Mouse (Mus musculus): ENCODE data around the gene Myl7. TPM values are rescaled to one million over a fixed set of nuclear protein-coding genes. Genes with fewer than 3 reads are reported as not detected.

Myl7 gene
- polyA plus RNA-seq, 1 experiment from 2014 or later: 4,508 TPM

- H3K9ac ChIP-seq: 0 out of 2 replicates have a peak overlapping the region, but pooled peaks have one; percentile 14
- H3K4me1 ChIP-seq: peaks cover 12% of the 10 kb centered on the region
- ATAC-seq (ENCODE audit: extremely low read depth, insufficient number of reproducible peaks, low FRiP score, low TSS enrichment): no peak
- H3K27ac ChIP-seq (replicated peaks): no peak overlapping the region
- peaks cover 15% of the 10 kb centered on the region; the same call in 1 of the 2 replicates for H3K27me3 ChIP-seq (replicated peaks)
- no peak overlapping the region for H3K4me3 ChIP-seq
- no peaks in the 10 kb centered on the region for H3K9me3 ChIP-seq
- H3K36me3 ChIP-seq: peaks cover 63% of the 10 kb centered on the region
- no peak overlapping the region for H3K4me2 ChIP-seq
- WGBS: 78% methylated on average over 2 of the region's 2 CpGs
These were observed 31.4 kb downstream of the Myl7 start for GRCm38 (mm10) chr11:5867196-5867595.

- Histone ChIP-seq H3K36me3 (peaks cover 18% of the 10 kb centered on the region), H3K27me3 (replicated peaks) (peaks cover 35% of the 10 kb centered on the region; the same call in 1 of the 2 replicates), H3K4me3 (peak overlapping the region; percentile 63), H3K9ac (peak overlapping the region; percentile 84), H3K4me2 (peak overlapping the region; percentile 95), H3K27ac (replicated peaks) (no peak overlapping the region), H3K4me1 (peaks cover 29% of the 10 kb centered on the region), H3K9me3 (no peaks in the 10 kb centered on the region)
- WGBS: 14% methylated on average over 15 of the region's 15 CpGs
- ATAC-seq (ENCODE audit: extremely low read depth, insufficient number of reproducible peaks, low FRiP score, low TSS enrichment): no peak
These were observed 36.0 kb downstream of the Myl7 start for GRCm38 (mm10) chr11:5862394-5863105.

- H3K27ac ChIP-seq (replicated peaks): no peak within 1 kb of the TSS
- peak within 1 kb of the TSS; percentile 95 for H3K4me2 ChIP-seq
- H3K9me3 ChIP-seq: no peaks in the 10 kb centered on the region
- 1% methylated on average over 58 of the region's 59 CpGs for WGBS
- H3K4me1 ChIP-seq: peaks cover 31% of the 10 kb centered on the region
- ATAC-seq (ENCODE audit: extremely low read depth, insufficient number of reproducible peaks, low FRiP score, low TSS enrichment): peak; percentile 38; the same call in 1 of the 2 replicates
- peak within 1 kb of the TSS; percentile 84 for H3K9ac ChIP-seq
- H3K36me3 ChIP-seq: peaks cover 17% of the 10 kb centered on the region
- peak within 1 kb of the TSS; percentile 63 for H3K4me3 ChIP-seq
- H3K27me3 ChIP-seq (replicated peaks): peaks cover 35% of the 10 kb centered on the region; the same call in 1 of the 2 replicates
These were observed 36.7 kb downstream of the Myl7 start, which contains the start of gene Aebp1 for GRCm38 (mm10) chr11:5861678-5862393. Aebp1 (plus strand) TSS chr11:5861947.

DNA sequence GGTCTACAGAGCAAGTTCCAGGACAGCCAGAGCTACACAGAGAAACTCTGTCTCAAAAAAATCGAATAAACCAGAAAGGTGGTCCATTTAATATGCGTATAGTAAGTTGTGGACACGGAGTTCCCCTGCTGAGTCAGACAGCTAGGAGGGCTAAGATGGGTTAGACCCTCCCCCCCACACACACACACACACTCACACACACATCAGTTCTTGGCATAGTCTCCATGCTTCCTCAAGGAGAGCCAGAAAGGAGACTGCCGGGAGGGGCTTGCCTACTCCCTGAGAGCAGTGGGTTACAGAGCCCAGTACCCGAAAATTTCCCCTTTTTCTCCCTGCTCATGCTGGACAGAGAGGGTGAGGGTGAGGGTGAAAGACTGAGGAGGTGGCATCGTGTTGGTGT lies 37.9 kb downstream of the Myl7 start:
- H3K4me1 ChIP-seq: peaks cover 43% of the 10 kb centered on the region
- whole genome bisulfite sequencing: 53% methylated on average over 6 of the region's 6 CpGs
- H3K9ac ChIP-seq: no peak overlapping the region
- H3K36me3 ChIP-seq: peaks cover 17% of the 10 kb centered on the region
- H3K27ac ChIP-seq (replicated peaks): no peak overlapping the region
- H3K4me3 ChIP-seq: no peak overlapping the region
- no peaks in the 10 kb centered on the region for H3K9me3 ChIP-seq
- H3K4me2 ChIP-seq: no peak overlapping the region
- no peak for ATAC-seq (ENCODE audit: extremely low read depth, insufficient number of reproducible peaks, low FRiP score, low TSS enrichment)
- peaks cover 35% of the 10 kb centered on the region; the same call in 1 of the 2 replicates for H3K27me3 ChIP-seq (replicated peaks)

- Histone ChIP-seq H3K27ac (replicated peaks) (no peak overlapping the region), H3K9me3 (no peaks in the 10 kb centered on the region), H3K27me3 (replicated peaks) (peaks cover 35% of the 10 kb centered on the region; the same call in 1 of the 2 replicates), H3K4me2 (no peak overlapping the region), H3K4me1 (peaks cover 46% of the 10 kb centered on the region), H3K9ac (no peak overlapping the region), H3K4me3 (no peak overlapping the region), H3K36me3 (peaks cover 11% of the 10 kb centered on the region)
- 76% methylated on average over 13 of the region's 13 CpGs for WGBS
- ATAC-seq (ENCODE audit: extremely low read depth, insufficient number of reproducible peaks, low FRiP score, low TSS enrichment): no peak
These were observed 38.6 kb downstream of the Myl7 start for GRCm38 (mm10) chr11:5859883-5860550.

DNA sequence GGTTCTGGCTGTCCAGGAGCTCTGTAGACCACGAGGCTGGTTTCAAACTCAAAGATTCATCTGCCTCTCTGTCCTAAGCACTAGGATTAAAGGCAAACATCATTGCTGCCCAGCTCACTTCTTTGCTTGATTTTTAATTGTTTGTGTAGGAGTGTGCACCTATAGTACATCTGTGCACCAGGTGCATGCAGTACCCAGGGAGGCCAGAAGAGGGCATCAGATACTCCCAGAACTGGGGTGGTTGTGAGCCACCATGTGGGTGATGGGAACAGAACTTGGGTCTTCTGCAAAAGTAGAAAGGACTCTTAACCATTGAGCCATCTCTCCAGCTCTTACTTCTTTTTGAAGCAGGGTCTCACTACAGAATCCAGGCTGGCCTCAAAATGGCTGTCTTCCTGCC lies 39.9 kb downstream of the Myl7 start:
- Histone ChIP-seq H3K9me3 (no peaks in the 10 kb centered on the region), H3K27me3 (replicated peaks) (peaks cover 33% of the 10 kb centered on the region; the same call in 1 of the 2 replicates), H3K4me1 (peaks cover 46% of the 10 kb centered on the region), H3K36me3 (no peaks in the 10 kb centered on the region), H3K27ac (replicated peaks) (no peak overlapping the region), H3K4me3 (no peak overlapping the region), H3K9ac (no peak overlapping the region), H3K4me2 (no peak overlapping the region)
- no peak for ATAC-seq (ENCODE audit: extremely low read depth, insufficient number of reproducible peaks, low FRiP score, low TSS enrichment)
- 84% methylated on average over 1 of the region's 1 CpGs for WGBS

- Histone ChIP-seq H3K4me2 (no peak overlapping the region), H3K36me3 (no peaks in the 10 kb centered on the region), H3K27ac (replicated peaks) (no peak overlapping the region), H3K27me3 (replicated peaks) (peaks cover 16% of the 10 kb centered on the region; the same call in 1 of the 2 replicates), H3K9ac (no peak overlapping the region), H3K9me3 (no peaks in the 10 kb centered on the region), H3K4me3 (no peak overlapping the region), H3K4me1 (peaks cover 40% of the 10 kb centered on the region)
- no peak for ATAC-seq (ENCODE audit: extremely low read depth, insufficient number of reproducible peaks, low FRiP score, low TSS enrichment)
- WGBS: 56% methylated on average over 8 of the region's 8 CpGs
These were observed 42.0 kb downstream of the Myl7 start for GRCm38 (mm10) chr11:5856479-5857130.

GRCm38 (mm10) chr11:5855902-5856301 lies 42.7 kb downstream of the Myl7 start:
- Histone ChIP-seq H3K4me2 (no peak overlapping the region), H3K9ac (no peak overlapping the region), H3K4me3 (no peak overlapping the region), H3K9me3 (no peaks in the 10 kb centered on the region), H3K36me3 (no peaks in the 10 kb centered on the region), H3K27me3 (replicated peaks) (peaks cover 11% of the 10 kb centered on the region; the same call in 1 of the 2 replicates), H3K4me1 (peaks cover 40% of the 10 kb centered on the region), H3K27ac (replicated peaks) (peak overlapping the region; percentile 46; the same call in 1 of the 2 replicates)
- no peak for ATAC-seq (ENCODE audit: extremely low read depth, insufficient number of reproducible peaks, low FRiP score, low TSS enrichment)
- WGBS: 29% methylated on average over 7 of the region's 7 CpGs

DNA sequence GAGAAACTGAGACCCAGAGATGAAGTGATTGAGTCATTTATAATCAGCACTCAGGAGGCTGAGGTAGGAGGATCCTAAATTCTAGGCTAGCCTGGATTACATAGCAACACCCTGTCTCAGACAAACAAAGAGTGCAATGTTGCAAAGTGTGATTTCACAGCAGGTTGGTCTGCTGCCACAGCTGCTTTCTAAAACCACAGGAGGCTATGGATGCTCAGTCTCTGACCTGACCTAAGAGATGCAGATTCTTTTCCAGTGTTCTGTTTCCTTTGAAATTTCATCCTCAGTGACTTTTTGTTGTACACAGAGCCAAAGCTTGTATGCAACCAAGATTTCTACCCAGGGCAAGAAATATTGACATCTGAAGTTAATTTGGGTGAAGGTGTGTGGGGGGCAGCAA lies 43.1 kb downstream of the Myl7 start:
- Histone ChIP-seq H3K4me1 (peaks cover 39% of the 10 kb centered on the region), H3K4me2 (no peak overlapping the region), H3K9me3 (no peaks in the 10 kb centered on the region), H3K4me3 (no peak overlapping the region), H3K9ac (no peak overlapping the region), H3K27ac (replicated peaks) (0 out of 2 replicates have a peak overlapping the region, but pooled peaks have one; percentile 10), H3K27me3 (replicated peaks) (peaks cover 9% of the 10 kb centered on the region; the same call in 1 of the 2 replicates), H3K36me3 (no peaks in the 10 kb centered on the region)
- ATAC-seq (ENCODE audit: extremely low read depth, insufficient number of reproducible peaks, low FRiP score, low TSS enrichment): no peak

- Histone ChIP-seq H3K4me3 (no peak overlapping the region), H3K27ac (replicated peaks) (no peak overlapping the region), H3K9me3 (no peaks in the 10 kb centered on the region), H3K27me3 (replicated peaks) (no peaks in the 10 kb centered on the region), H3K4me2 (no peak overlapping the region), H3K36me3 (no peaks in the 10 kb centered on the region), H3K9ac (no peak overlapping the region), H3K4me1 (peaks cover 53% of the 10 kb centered on the region)
- no peak for ATAC-seq (ENCODE audit: extremely low read depth, insufficient number of reproducible peaks, low FRiP score, low TSS enrichment)
- WGBS: 30% methylated on average over 1 of the region's 1 CpGs
These were observed 46.3 kb downstream of the Myl7 start for GRCm38 (mm10) chr11:5852314-5852713.
